Mouse (Mus musculus): ENCODE measurements around the gene Adgrg1.

Adgrg1 gene

GRCm38 (mm10) chr8:94974467-94975165, at the start of gene Adgrg1:
Gene Adgrg1, plus strand, starts transcription at chr8:94974751.
- DNase-seq (ENCODE audit: low spot score in 2 of 2), result no peak

GRCm38 (mm10) chr8:94928227-94928626, 46.3 kb upstream of the Adgrg1 start:
- DNase-seq (ENCODE audit: low spot score in 2 of 2), result no peak

- no peak for DNase-seq (ENCODE audit: low spot score in 2 of 2)
Observed at GRCm38 (mm10) chr8:94933918-94934317, 40.6 kb upstream of the Adgrg1 start.

- DNase-seq (ENCODE audit: low spot score in 2 of 2), result no peak
Observed at GRCm38 (mm10) chr8:94935172-94935571, 39.4 kb upstream of the Adgrg1 start.

- DNase-seq (ENCODE audit: low spot score in 2 of 2), result peak; percentile 25 to 55
Observed at GRCm38 (mm10) chr8:94942566-94942965, 32.0 kb upstream of the Adgrg1 start.

- no peak for DNase-seq (ENCODE audit: low spot score in 2 of 2)
Observed at GRCm38 (mm10) chr8:94945185-94945584, 29.4 kb upstream of the Adgrg1 start.

GRCm38 (mm10) chr8:94948421-94948820, 26.1 kb upstream of the Adgrg1 start:
- no peak for DNase-seq (ENCODE audit: low spot score in 2 of 2)

- DNase-seq (ENCODE audit: low spot score in 2 of 2), result no peak
Observed at GRCm38 (mm10) chr8:94949010-94949409, 25.5 kb upstream of the Adgrg1 start.

- peak; percentile 37 to 60 for DNase-seq (ENCODE audit: low spot score in 2 of 2)
Observed at GRCm38 (mm10) chr8:94950046-94950445, 24.5 kb upstream of the Adgrg1 start.

- no peak for DNase-seq (ENCODE audit: low spot score in 2 of 2)
Observed at GRCm38 (mm10) chr8:94950458-94950857, 24.1 kb upstream of the Adgrg1 start.

GRCm38 (mm10) chr8:94952086-94952485, 22.5 kb upstream of the Adgrg1 start:
- no peak for DNase-seq (ENCODE audit: low spot score in 2 of 2)

GRCm38 (mm10) chr8:94953624-94954367, 20.8 kb upstream of the Adgrg1 start:
- DNase-seq (ENCODE audit: low spot score in 2 of 2), result no peak

- no peak for DNase-seq (ENCODE audit: low spot score in 2 of 2)
Observed at GRCm38 (mm10) chr8:94954368-94954737, 20.2 kb upstream of the Adgrg1 start.

- DNase-seq (ENCODE audit: low spot score in 2 of 2), result no peak
Observed at GRCm38 (mm10) chr8:94954921-94955758, 19.4 kb upstream of the Adgrg1 start.

GRCm38 (mm10) chr8:94956078-94956574, 18.4 kb upstream of the Adgrg1 start:
- no peak for DNase-seq (ENCODE audit: low spot score in 2 of 2)

GRCm38 (mm10) chr8:94962201-94962600, 12.3 kb upstream of the Adgrg1 start:
- DNase-seq (ENCODE audit: low spot score in 2 of 2), result no peak

- peak in 1 of 2 experiments; percentile 26 for DNase-seq (ENCODE audit: low spot score in 2 of 2)
Observed at GRCm38 (mm10) chr8:94964828-94965227, 9.7 kb upstream of the Adgrg1 start.

GRCm38 (mm10) chr8:94966578-94966977, 8.0 kb upstream of the Adgrg1 start:
- no peak for DNase-seq (ENCODE audit: low spot score in 2 of 2)

GRCm38 (mm10) chr8:94967071-94967470, 7.5 kb upstream of the Adgrg1 start:
- DNase-seq (ENCODE audit: low spot score in 2 of 2), result no peak

- peak in 1 of 2 experiments; percentile 66 for DNase-seq (ENCODE audit: low spot score in 2 of 2)
Observed at GRCm38 (mm10) chr8:94967554-94967953, 7.0 kb upstream of the Adgrg1 start.

- DNase-seq (ENCODE audit: low spot score in 2 of 2), result no peak
Observed at GRCm38 (mm10) chr8:94973270-94973669, 1.3 kb upstream of the Adgrg1 start.

- no peak for DNase-seq (ENCODE audit: low spot score in 2 of 2)
Observed at GRCm38 (mm10) chr8:94973786-94974185, 765 bp upstream of the Adgrg1 start.
